Mouse (Mus musculus) Muller cell, postnatal 12 days (primary cell): Measurements from ENCODE around the gene Fam217a.
"Not testable (repeated sequence)": the region's sequence is repeated elsewhere in the genome, so short reads cannot be mapped to it uniquely, and the experiment has no call there.

ENCODE experiments used
- DNase-seq: peaks from one replicate; pipeline ENCODE4 v3.0.0-alpha.2; 2015; ENCODE audit errors: inconsistent ontology term

Gene Fam217a

GRCm38 (mm10) chr13:34874736-34875135 lies 49.4 kb downstream of the Fam217a start:
- DNase-seq: not testable (repeated sequence)

- peak; percentile 97 for DNase-seq
Measured at GRCm38 (mm10) chr13:34873801-34874681, 50.1 kb downstream of the Fam217a start.

GRCm38 (mm10) chr13:34864420-34865169 lies 59.5 kb downstream of the Fam217a start:
- DNase-seq: peak; percentile 60

- DNase-seq: not testable (repeated sequence)
Measured at GRCm38 (mm10) chr13:34861166-34861565, 62.9 kb downstream of the Fam217a start.
